Mouse (Mus musculus): ENCODE results near the gene Prdm2.

DNA sequence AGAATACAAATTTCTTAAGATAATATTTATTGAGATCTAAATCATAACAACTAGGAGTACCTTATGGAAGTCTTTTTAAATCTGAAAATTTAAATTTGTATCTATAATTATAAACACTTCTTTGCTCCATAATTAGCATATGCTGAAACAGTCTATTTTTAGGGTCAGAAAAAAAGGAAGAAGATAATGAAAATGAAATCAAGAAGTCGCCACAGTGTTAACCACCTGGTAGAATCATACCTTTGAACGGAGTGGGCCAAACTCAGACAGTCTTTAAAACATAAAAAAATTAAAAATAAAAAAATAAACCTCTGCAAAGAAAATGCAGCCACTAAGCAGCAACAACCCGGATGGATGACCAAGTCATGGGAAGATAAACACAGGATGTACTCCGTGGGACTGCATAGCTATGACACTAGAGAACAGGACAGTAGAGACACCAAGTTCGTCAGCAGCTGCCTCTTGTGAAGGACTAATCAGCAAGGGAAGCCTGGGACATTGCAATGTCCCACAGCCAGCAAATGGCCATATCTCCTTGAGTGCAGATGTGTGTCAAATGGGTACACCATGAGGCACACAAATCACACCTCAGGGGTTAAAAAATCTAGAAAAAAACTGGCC is 24.1 kb downstream of the Prdm2 start:
- TF ChIP-seq USF1 (IDR thresholded peaks at IDR 0.05; ENCODE audit: low read depth): no peak
- TF ChIP-seq CEBPB (IDR thresholded peaks at IDR 0.05; ENCODE audit: low read depth): no peak
- no peak for TF ChIP-seq CTCF (IDR thresholded peaks at IDR 0.05; ENCODE audit: control insufficient read depth, insufficient read depth, insufficient read length)
- TF ChIP-seq MYOG (IDR thresholded peaks at IDR 0.05; ENCODE audit: control insufficient read depth, extremely low read depth, insufficient read length): no peak
- no peak for TF ChIP-seq MAX (IDR thresholded peaks at IDR 0.05)

All from C2C12 (cell line).